ENCODE assay signal across 16 mouse cellular contexts in genomic region chr2:135571599-135571998, GRCm38 (mm10).
DNase-seq lines count a peak whose midpoint lies in the region; ATAC-seq lines count a peak whose summit lies in the region.
"Had no signal": no experiment of that assay in that cellular context is flagged by ENCODE, and none has a peak within 500 bp of the region (broad histone marks: within the 10 kb centered on the region; RNA-seq: fewer than 3 reads in every experiment).

No protein-coding gene starts in this region.

- H3K9ac ChIP-seq in heart, embryonic 11.5 days (ENCODE audit: low read depth, low read length), result no peak overlapping the region
- H3K9ac ChIP-seq: forebrain, embryonic 12.5 days; hindbrain, embryonic 13.5 days; neural tube, embryonic 13.5 days had no signal

- no peak overlapping the region for H3K4me2 ChIP-seq in heart, embryonic 11.5 days
- H3K4me2 ChIP-seq: forebrain, embryonic 12.5 days; hindbrain, embryonic 13.5 days; neural tube, embryonic 13.5 days had no signal

- H3K9me3 ChIP-seq in heart, embryonic 11.5 days (replicated peaks; ENCODE audit: control insufficient read depth, low read length), result no peaks in the 10 kb centered on the region
- H3K9me3 ChIP-seq: forebrain, embryonic 12.5 days; hindbrain, embryonic 13.5 days; midbrain, embryonic 10.5 days; neural tube, embryonic 13.5 days had no signal

- H3K4me3 ChIP-seq in heart, embryonic 11.5 days (ENCODE audit: low read depth, low read length), result no peak overlapping the region
- H3K4me3 ChIP-seq: forebrain, embryonic 12.5 days; hindbrain, embryonic 13.5 days; layer of hippocampus, adult 2 months; midbrain, embryonic 10.5 days; neural tube, embryonic 13.5 days had no signal

- H3K4me1 ChIP-seq in heart, embryonic 11.5 days (ENCODE audit: control insufficient read depth, insufficient read depth, low read length), result no peaks in the 10 kb centered on the region
- H3K4me1 ChIP-seq: forebrain, embryonic 12.5 days; hindbrain, embryonic 13.5 days; midbrain, embryonic 10.5 days; neural tube, embryonic 13.5 days had no signal

- no peaks in the 10 kb centered on the region for H3K36me3 ChIP-seq in heart, embryonic 11.5 days (ENCODE audit: control insufficient read depth, insufficient read depth, low read length)
- H3K36me3 ChIP-seq: forebrain, embryonic 12.5 days; hindbrain, embryonic 13.5 days; midbrain, embryonic 10.5 days; neural tube, embryonic 13.5 days had no signal

- ATAC-seq in heart, embryonic 11.5 days (replicated peaks; ENCODE audit: insufficient number of reproducible peaks, low FRiP score, low TSS enrichment), result no peak
- ATAC-seq: intestine, embryonic 16.5 days had no signal

- 78% methylated on average over 5 of the region's 5 CpGs for WGBS in heart, embryonic 11.5 days (ENCODE audit: insufficient replicate concordance)

- intact Hi-C loops in heart, postnatal 25 days (cut with DNase I), result no loop called here

- H3K27ac ChIP-seq in heart, embryonic 11.5 days (ENCODE audit: low read depth, low read length), result no peak overlapping the region
- H3K27ac ChIP-seq: forebrain, embryonic 12.5 days; hindbrain, embryonic 13.5 days; midbrain, embryonic 10.5 days; neural tube, embryonic 13.5 days had no signal

- H3K27me3 ChIP-seq in heart, embryonic 11.5 days (ENCODE audit: control insufficient read depth, insufficient read depth, low read length), result no peaks in the 10 kb centered on the region
- H3K27me3 ChIP-seq: forebrain, embryonic 12.5 days; hindbrain, embryonic 13.5 days; neural tube, embryonic 13.5 days had no signal

- DNase-seq in heart, adult 11 months, result peak; percentile 99
- peak; percentile 80 for DNase-seq in R1 (ENCODE audit: low read depth, low spot score)
- peak; percentile 47 for DNase-seq in heart, postnatal 25 days (ENCODE audit: low spot score)
- DNase-seq in lung, postnatal 36 days, result peak; percentile 76
- DNase-seq in right cerebral cortex, postnatal 4 days, result no peak
- DNase-seq in kidney, adult 8-10 months, result no peak
- no peak for DNase-seq in layer of hippocampus, adult 8-10 months (ENCODE audit: low spot score in 2 of 2)
- DNase-seq: adrenal gland, postnatal 10 days; cerebellum, adult 9-11 months had no signal

Comparison
In these comparisons a context has a peak if more than half of its experiments do, and no peak if none do; other contexts are left out.
1. DNase-seq: peak in heart, adult 11 months (single experiment), R1 (single experiment), heart, postnatal 25 days (single experiment) and lung, postnatal 36 days (single experiment); none in right cerebral cortex, postnatal 4 days (single experiment), kidney, adult 8-10 months (0 of 2) and layer of hippocampus, adult 8-10 months (0 of 2).